8 mouse cellular contexts compared by ENCODE assay signal in the genomic region with DNA sequence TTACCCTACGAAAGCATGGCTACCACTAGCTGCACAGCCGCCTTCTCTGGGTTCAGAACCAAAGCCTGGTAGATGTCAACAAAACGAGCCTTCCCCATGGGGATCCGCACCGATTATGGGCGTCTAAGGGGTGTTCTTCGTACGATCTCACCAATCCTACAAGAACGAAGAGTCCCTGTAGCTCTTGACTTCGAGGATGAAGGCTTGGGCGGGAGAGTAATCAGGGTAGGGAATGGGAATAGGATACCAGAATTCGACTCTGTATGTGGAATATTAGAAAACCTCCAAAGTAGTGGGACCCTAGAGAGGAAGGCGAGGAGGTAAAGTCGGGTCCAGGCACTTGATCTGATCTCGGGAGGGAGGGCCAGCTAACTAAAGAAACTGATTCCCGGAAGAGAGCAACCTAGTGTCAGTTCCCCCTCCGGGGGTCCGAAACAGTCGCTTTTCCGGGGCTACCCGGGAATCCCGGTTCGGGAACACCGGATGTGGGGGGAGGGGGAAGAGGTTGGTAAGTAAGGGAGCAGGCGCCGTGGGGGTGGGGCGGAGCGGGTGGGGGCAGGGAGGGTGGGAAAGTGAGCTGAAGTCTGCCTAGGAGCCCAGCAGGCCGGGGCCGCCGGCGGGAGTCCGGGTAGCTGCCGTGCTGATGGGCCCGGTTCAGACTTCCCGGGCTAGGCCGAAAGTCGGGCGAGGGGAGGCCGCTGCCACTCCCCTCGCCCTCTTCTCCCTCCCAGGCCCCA. TPM values are rescaled to one million over a fixed set of nuclear protein-coding genes. Genes with fewer than 3 reads are reported as not detected.
DNase-seq lines count a peak whose midpoint lies in the region; ATAC-seq and TF ChIP-seq lines count a peak whose summit lies in the region.

A gene (minus strand): TSS at position 420 of the 737 bp plus-strand sequence.

- no peak for TF ChIP-seq RAD21 in MEL (IDR thresholded peaks at IDR 0.05; ENCODE audit: low read depth, low read length)

- H3K27me3 ChIP-seq in MEL (ENCODE audit: control insufficient read depth in 1 of 2, insufficient read depth in 2 of 2, low read length in 2 of 2) = no peaks in the 10 kb centered on the region
- no peaks in the 10 kb centered on the region for H3K27me3 ChIP-seq in forebrain, embryonic 13.5 days
- H3K27me3 ChIP-seq in lung, embryonic 15.5 days = no peaks in the 10 kb centered on the region

- no peak for TF ChIP-seq POLR2A in MEL (IDR thresholded peaks at IDR 0.05; ENCODE audit: control insufficient read depth in 1 of 2, insufficient read depth in 1 of 2, low read depth in 1 of 2, low read length in 2 of 2, poor library complexity in 1 of 2)

- peak within 1 kb of the TSS; percentile 100 for H3K9ac ChIP-seq in MEL (ENCODE audit: control insufficient read depth, low read depth, low read length, poor library complexity, severe bottlenecking)
- peak within 1 kb of the TSS; percentile 86 for H3K9ac ChIP-seq in forebrain, embryonic 13.5 days
- H3K9ac ChIP-seq in lung, embryonic 15.5 days = peak within 1 kb of the TSS; percentile 87

- peak within 1 kb of the TSS; percentile 92 for H3K27ac ChIP-seq in MEL (ENCODE audit: control insufficient read depth, low read depth, low read length)
- peak within 1 kb of the TSS; percentile 89 for H3K27ac ChIP-seq in forebrain, embryonic 13.5 days
- H3K27ac ChIP-seq in lung, embryonic 15.5 days = peak within 1 kb of the TSS; percentile 92

- peak; percentile 57; the same call in 1 of the 2 replicates for ATAC-seq in cerebellum, adult (ENCODE audit: insufficient number of reproducible peaks, low FRiP score, low TSS enrichment)
- peak; percentile 86 for ATAC-seq in forebrain, embryonic 13.5 days
- peak; percentile 78 for ATAC-seq in lung, embryonic 15.5 days (ENCODE audit: borderline replicate concordance, extremely low read depth, low FRiP score, low TSS enrichment)

- no peak for TF ChIP-seq CTCF in MEL (IDR thresholded peaks at IDR 0.05 in 2 of 3, conservative IDR thresholded peaks at IDR 0.05 in 1 of 3; ENCODE audit: control insufficient read depth in 1 of 3, insufficient read depth in 1 of 3, low read depth in 2 of 3, low read length in 3 of 3, poor library complexity in 1 of 3, severe bottlenecking in 1 of 3)

- DNase-seq in MEL (ENCODE audit: low read depth, low spot score) = peak; percentile 67
- peak; percentile 77 to 82 for DNase-seq in heart, postnatal 14 days
- DNase-seq in kidney, postnatal 4 days = peak; percentile 87 to 92
- peak; percentile 39 for DNase-seq in ovary, postnatal 10 days (ENCODE audit: low spot score)
- peak; percentile 62 for DNase-seq in thymus, postnatal 25 days

- no peaks in the 10 kb centered on the region for H3K9me3 ChIP-seq in MEL (replicated peaks; ENCODE audit: insufficient read depth, low read length)
- H3K9me3 ChIP-seq in forebrain, embryonic 13.5 days (replicated peaks) = no peaks in the 10 kb centered on the region
- H3K9me3 ChIP-seq in lung, embryonic 15.5 days = no peaks in the 10 kb centered on the region

- intact Hi-C loops in heart, postnatal 14 days (cut with DNase I) = no loop called here

- H3K4me2 ChIP-seq in forebrain, embryonic 13.5 days = peak within 1 kb of the TSS; percentile 92
- H3K4me2 ChIP-seq in lung, embryonic 15.5 days = peak within 1 kb of the TSS; percentile 75

- H3K4me3 ChIP-seq in MEL (ENCODE audit: control insufficient read depth in 1 of 2, insufficient read depth in 1 of 2, low read depth in 2 of 2, low read length in 2 of 2) = peak within 1 kb of the TSS; percentile 88 to 100
- H3K4me3 ChIP-seq in forebrain, embryonic 13.5 days = peak within 1 kb of the TSS; percentile 62
- H3K4me3 ChIP-seq in lung, embryonic 15.5 days = peak within 1 kb of the TSS; percentile 82

- H3K4me1 ChIP-seq in MEL (ENCODE audit: control insufficient read depth in 1 of 2, insufficient read depth in 2 of 2, low read length in 2 of 2) = peaks cover 3 to 22% of the 10 kb centered on the region in 2 experiments; a peak in 3 of 4 replicates
- peaks cover 46% of the 10 kb centered on the region for H3K4me1 ChIP-seq in forebrain, embryonic 13.5 days
- peaks cover 39% of the 10 kb centered on the region for H3K4me1 ChIP-seq in lung, embryonic 15.5 days

- no peak for TF ChIP-seq EP300 in MEL (IDR thresholded peaks at IDR 0.05; ENCODE audit: low read depth in 1 of 2, low read length in 2 of 2)

- WGBS in forebrain, embryonic 13.5 days = 1% methylated on average over 37 of the region's 41 CpGs
- under 1% methylated on average over 41 of the region's 41 CpGs for WGBS in lung, embryonic 15.5 days

- peaks cover 43% of the 10 kb centered on the region for H3K79me2 ChIP-seq in MEL (ENCODE audit: control insufficient read depth, insufficient read depth, low read length, poor library complexity)

- peaks cover 5 to 37% of the 10 kb centered on the region in 2 experiments; a peak in 3 of 4 replicates for H3K36me3 ChIP-seq in MEL (ENCODE audit: control insufficient read depth in 1 of 2, insufficient read depth in 2 of 2, low read length in 2 of 2)
- peaks cover 30% of the 10 kb centered on the region for H3K36me3 ChIP-seq in forebrain, embryonic 13.5 days (ENCODE audit: poor library complexity, severe bottlenecking)
- peaks cover 26% of the 10 kb centered on the region for H3K36me3 ChIP-seq in lung, embryonic 15.5 days

TF ChIP-seq in MEL, 35 proteins besides CTCF, POLR2A, EP300 and RAD21:
- TF ChIP-seq POLR2AphosphoS5 (IDR thresholded peaks at IDR 0.05; ENCODE audit: borderline replicate concordance, low read depth, low read length) = no peak
- TF ChIP-seq ELF1 (IDR thresholded peaks at IDR 0.05; ENCODE audit: low read depth, low read length) = peak; percentile 59; the same call in 1 of the 2 replicates

RNA-seq across cellular contexts. Expression of the gene that starts here (rescaled TPM):
- total RNA-seq in MEL (2012; rRNA removed) = 2.1 and 2.4 TPM in 2 replicates
- polyA plus RNA-seq in MEL (2012; ENCODE audit: insufficient read depth in 1 of 2, insufficient read length in 2 of 2, low read depth in 1 of 2, low replicate concordance in 2 of 2, missing spikeins in 1 of 2) = 10 to 100 TPM in 1 of 2 experiments, 1 to 10 TPM in 1; 1.4 to 48.2 TPM
- polyA plus RNA-seq in forebrain, embryonic 13.5 days (2015; fragmentation: Nextera tagmentation; extraction: Ambion mirVana) = not detected in 2 replicates
- total RNA-seq in heart, postnatal 14 days (2021) = 1 to 10 TPM; 3.4 to 5.8 TPM
- not detected in 2 replicates for polyA plus RNA-seq in lung, embryonic 15.5 days (2015; fragmentation: Nextera tagmentation; extraction: Ambion mirVana)

Comparison
In these comparisons a context has a peak if more than half of its experiments do, and no peak if none do; other contexts are left out.
1. Peak in every context shown above with its lines: DNase-seq, ATAC-seq, H3K4me3 ChIP-seq and H3K27ac ChIP-seq.
2. Peak in ATAC-seq, H3K4me3 ChIP-seq, H3K27ac ChIP-seq, H3K9ac ChIP-seq and H3K4me2 ChIP-seq in forebrain, embryonic 13.5 days; RNA of the gene not detected or under 1 TPM.
3. Peak in ATAC-seq, H3K4me3 ChIP-seq, H3K27ac ChIP-seq, H3K9ac ChIP-seq and H3K4me2 ChIP-seq in lung, embryonic 15.5 days; RNA of the gene not detected or under 1 TPM.
4. DNase-seq: peak in every context shown above with its lines; median percentile 90 in kidney, postnatal 4 days; 80 in heart, postnatal 14 days; 67 in MEL; 62 in thymus, postnatal 25 days; 39 in ovary, postnatal 10 days.